Comparison of ENCODE assay signal across 25 mouse cellular contexts in the genomic region with DNA sequence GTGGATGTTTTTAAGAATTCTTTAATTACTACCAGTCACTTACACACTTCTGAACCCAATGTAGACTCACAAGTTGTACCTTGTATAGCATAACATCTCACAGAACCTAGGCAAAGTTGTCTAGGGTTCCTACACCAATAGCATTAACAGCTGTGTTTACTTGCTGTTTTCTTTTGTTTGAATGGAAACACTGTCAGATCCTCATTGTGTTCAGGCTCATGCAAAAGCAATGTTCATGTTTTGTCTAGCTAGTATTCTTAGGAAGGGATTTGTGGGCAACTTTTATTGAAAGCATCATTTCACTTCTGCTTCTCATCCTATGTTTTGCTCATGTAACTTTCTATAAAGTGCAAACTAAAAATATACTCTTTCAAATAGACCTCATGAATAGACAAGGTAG.
DNase-seq lines count a peak whose midpoint lies in the region; ATAC-seq and TF ChIP-seq lines count a peak whose summit lies in the region.
"Had no signal": no experiment of that assay in that cellular context is flagged by ENCODE, and none has a peak within 500 bp of the region (broad histone marks: within the 10 kb centered on the region; RNA-seq: fewer than 3 reads in every experiment).

No protein-coding gene starts in this region.

- DNase-seq in forebrain, embryonic 11.5 days (ENCODE audit: low spot score) = no peak
- DNase-seq in forebrain, postnatal 0 days = no peak
- DNase-seq in lung, postnatal 10 days = no peak
- DNase-seq: adrenal gland, adult 8-10 months; adrenal gland, postnatal 14 days; adrenal gland, postnatal 36 days; B cell, adult 2 months; cerebellum, adult 11 months; cerebellum, adult 18-20 months; cerebellum, adult 8-10 months; cerebellum, adult 9-11 months; cerebellum, postnatal 14 days; cerebellum, postnatal 36 days; embryo, embryonic 11 days had no signal

- H3K27me3 ChIP-seq in forebrain, embryonic 13.5 days = no peaks in the 10 kb centered on the region
- no peaks in the 10 kb centered on the region for H3K27me3 ChIP-seq in forebrain, embryonic 12.5 days
- H3K27me3 ChIP-seq in forebrain, embryonic 15.5 days = no peaks in the 10 kb centered on the region
- no peaks in the 10 kb centered on the region for H3K27me3 ChIP-seq in forebrain, embryonic 11.5 days (ENCODE audit: control insufficient read depth, insufficient read depth, low read length)
- no peaks in the 10 kb centered on the region for H3K27me3 ChIP-seq in forebrain, postnatal 0 days (ENCODE audit: insufficient read depth, low read length)
- H3K27me3 ChIP-seq: CH12.LX; embryonic facial prominence, embryonic 13.5 days; embryonic facial prominence, embryonic 15.5 days; Patski had no signal

- no peak overlapping the region for H3K27ac ChIP-seq in forebrain, embryonic 13.5 days
- no peak overlapping the region for H3K27ac ChIP-seq in forebrain, embryonic 12.5 days
- peak overlapping the region; percentile 31; the same call in 1 of the 2 replicates for H3K27ac ChIP-seq in forebrain, embryonic 15.5 days (replicated peaks)
- H3K27ac ChIP-seq in forebrain, embryonic 11.5 days (ENCODE audit: low read depth, low read length) = no peak overlapping the region
- no peak overlapping the region for H3K27ac ChIP-seq in forebrain, postnatal 0 days (ENCODE audit: low read depth, low read length)
- H3K27ac ChIP-seq: embryonic facial prominence, embryonic 13.5 days; embryonic facial prominence, embryonic 15.5 days had no signal

- H3K4me1 ChIP-seq in forebrain, embryonic 13.5 days = 0 out of 2 replicates have a peak, but pooled peaks cover 4% of the 10 kb centered on the region
- H3K4me1 ChIP-seq in forebrain, embryonic 12.5 days = no peaks in the 10 kb centered on the region
- no peaks in the 10 kb centered on the region for H3K4me1 ChIP-seq in forebrain, embryonic 15.5 days
- no peaks in the 10 kb centered on the region for H3K4me1 ChIP-seq in forebrain, embryonic 11.5 days (replicated peaks; ENCODE audit: control insufficient read depth, insufficient read depth, low read length)
- no peaks in the 10 kb centered on the region for H3K4me1 ChIP-seq in forebrain, postnatal 0 days (ENCODE audit: insufficient read depth)
- H3K4me1 ChIP-seq: embryonic facial prominence, embryonic 13.5 days; embryonic facial prominence, embryonic 15.5 days had no signal

- H3K4me3 ChIP-seq in forebrain, embryonic 13.5 days = no peak overlapping the region
- H3K4me3 ChIP-seq in forebrain, embryonic 12.5 days (replicated peaks) = no peak overlapping the region
- no peak overlapping the region for H3K4me3 ChIP-seq in forebrain, embryonic 15.5 days
- no peak overlapping the region for H3K4me3 ChIP-seq in forebrain, embryonic 11.5 days (ENCODE audit: low read depth, low read length)
- no peak overlapping the region for H3K4me3 ChIP-seq in forebrain, postnatal 0 days (ENCODE audit: low read depth, low read length)
- H3K4me3 ChIP-seq: embryonic facial prominence, embryonic 13.5 days; embryonic facial prominence, embryonic 15.5 days; erythroblast, embryonic 14.5 days had no signal

- no peak overlapping the region for H3K4me2 ChIP-seq in forebrain, embryonic 13.5 days
- H3K4me2 ChIP-seq in forebrain, embryonic 12.5 days = no peak overlapping the region
- H3K4me2 ChIP-seq in forebrain, embryonic 15.5 days (replicated peaks) = no peak overlapping the region
- H3K4me2 ChIP-seq in forebrain, embryonic 11.5 days (ENCODE audit: low read depth, low read length, severe bottlenecking) = no peak overlapping the region
- no peak overlapping the region for H3K4me2 ChIP-seq in forebrain, postnatal 0 days (ENCODE audit: low read depth)
- H3K4me2 ChIP-seq: embryonic facial prominence, embryonic 13.5 days; embryonic facial prominence, embryonic 15.5 days had no signal

- no peaks in the 10 kb centered on the region for H3K36me3 ChIP-seq in forebrain, embryonic 13.5 days (ENCODE audit: poor library complexity, severe bottlenecking)
- no peaks in the 10 kb centered on the region for H3K36me3 ChIP-seq in forebrain, embryonic 12.5 days (replicated peaks)
- no peaks in the 10 kb centered on the region for H3K36me3 ChIP-seq in forebrain, embryonic 15.5 days
- no peaks in the 10 kb centered on the region for H3K36me3 ChIP-seq in forebrain, embryonic 11.5 days (ENCODE audit: control insufficient read depth, insufficient read depth, low read length)
- H3K36me3 ChIP-seq in forebrain, postnatal 0 days (ENCODE audit: insufficient read depth) = no peaks in the 10 kb centered on the region
- H3K36me3 ChIP-seq: embryonic facial prominence, embryonic 13.5 days; embryonic facial prominence, embryonic 15.5 days; G1E had no signal

- no peak for TF ChIP-seq CTCF in forebrain, postnatal 0 days (IDR thresholded peaks at IDR 0.05; ENCODE audit: low read depth)

- peak; percentile 70; the same call in 1 of the 2 replicates for ATAC-seq in forebrain, embryonic 13.5 days
- ATAC-seq in forebrain, embryonic 12.5 days (ENCODE audit: low FRiP score) = no peak
- 0 out of 2 replicates have a peak, but pooled peaks have one; percentile 55 for ATAC-seq in forebrain, embryonic 15.5 days (replicated peaks)
- no peak for ATAC-seq in forebrain, embryonic 11.5 days (replicated peaks; ENCODE audit: low FRiP score)
- peak; percentile 53; the same call in 1 of the 2 replicates for ATAC-seq in forebrain, postnatal 0 days
- ATAC-seq: activated CD4-positive, CD25-positive, alpha-beta regulatory T cell, adult 4 months; CD4-positive, CD25-positive, alpha-beta regulatory T cell, adult 4 months; Patski had no signal

- no peak overlapping the region for H3K9ac ChIP-seq in forebrain, embryonic 13.5 days
- no peak overlapping the region for H3K9ac ChIP-seq in forebrain, embryonic 12.5 days
- H3K9ac ChIP-seq in forebrain, embryonic 15.5 days (replicated peaks) = no peak overlapping the region
- H3K9ac ChIP-seq in forebrain, embryonic 11.5 days (ENCODE audit: low read length) = no peak overlapping the region
- H3K9ac ChIP-seq in forebrain, postnatal 0 days = no peak overlapping the region
- H3K9ac ChIP-seq: embryonic facial prominence, embryonic 13.5 days; embryonic facial prominence, embryonic 15.5 days had no signal

- no peaks in the 10 kb centered on the region for H3K9me3 ChIP-seq in forebrain, embryonic 13.5 days (replicated peaks)
- H3K9me3 ChIP-seq in forebrain, embryonic 12.5 days = no peaks in the 10 kb centered on the region
- no peaks in the 10 kb centered on the region for H3K9me3 ChIP-seq in forebrain, embryonic 15.5 days
- H3K9me3 ChIP-seq in forebrain, embryonic 11.5 days (ENCODE audit: control insufficient read depth, low read length) = no peaks in the 10 kb centered on the region
- H3K9me3 ChIP-seq in forebrain, postnatal 0 days (ENCODE audit: low read length) = no peaks in the 10 kb centered on the region
- H3K9me3 ChIP-seq: embryonic facial prominence, embryonic 13.5 days; embryonic facial prominence, embryonic 15.5 days; G1E had no signal

Comparison
In these comparisons a context has a peak if more than half of its experiments do, and no peak if none do; other contexts are left out.
1. ATAC-seq: peak in forebrain, embryonic 13.5 days (single experiment), forebrain, embryonic 15.5 days (single experiment) and forebrain, postnatal 0 days (single experiment); none in forebrain, embryonic 12.5 days (single experiment) and forebrain, embryonic 11.5 days (single experiment).